Mouse (Mus musculus) lung, postnatal 0 days (tissue): Measurements from ENCODE around the gene Gm21983.

ENCODE experiments used
- CTCF ChIP-seq: IDR thresholded peaks from 2 replicates; pipeline ENCODE4 v1.5.1; 2016; ENCODE audit warnings: antibody characterized with exemption, mild to moderate bottlenecking
- EP300 ChIP-seq: IDR thresholded peaks from 2 replicates; pipeline ENCODE4 v1.6.1; 2016; ENCODE audit warnings: antibody characterized with exemption, mild to moderate bottlenecking, control low read depth

DNA sequence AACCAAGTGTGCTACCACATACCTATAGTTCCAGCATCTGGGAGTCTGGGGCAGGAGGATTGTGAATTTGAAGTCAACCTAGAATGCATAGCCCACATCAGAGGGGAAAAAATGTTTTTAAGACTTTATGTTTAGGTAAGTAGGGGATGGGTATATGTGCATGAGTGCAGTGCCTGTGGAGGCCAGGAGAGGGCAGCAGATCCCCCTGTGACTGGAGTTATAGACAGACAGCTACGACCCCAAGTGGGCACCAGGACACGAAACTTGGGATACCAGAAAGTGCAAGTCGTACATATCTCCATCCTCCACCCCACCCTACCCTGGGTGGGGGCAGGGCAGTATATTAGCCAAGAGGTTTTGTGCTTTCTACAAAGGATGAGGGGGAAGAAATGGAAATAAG is 4.1 kb upstream of the Gm21983 start:
- TF ChIP-seq CTCF (peak; percentile 82), EP300 (no peak)
